Mouse (Mus musculus): ENCODE results near the gene Pole3. TPM values are rescaled to one million over a fixed set of nuclear protein-coding genes. Genes with fewer than 3 reads are reported as not detected.

Pole3 gene
- polyA plus RNA-seq, 1 experiment from 2014 or later = 55.5 TPM

DNA sequence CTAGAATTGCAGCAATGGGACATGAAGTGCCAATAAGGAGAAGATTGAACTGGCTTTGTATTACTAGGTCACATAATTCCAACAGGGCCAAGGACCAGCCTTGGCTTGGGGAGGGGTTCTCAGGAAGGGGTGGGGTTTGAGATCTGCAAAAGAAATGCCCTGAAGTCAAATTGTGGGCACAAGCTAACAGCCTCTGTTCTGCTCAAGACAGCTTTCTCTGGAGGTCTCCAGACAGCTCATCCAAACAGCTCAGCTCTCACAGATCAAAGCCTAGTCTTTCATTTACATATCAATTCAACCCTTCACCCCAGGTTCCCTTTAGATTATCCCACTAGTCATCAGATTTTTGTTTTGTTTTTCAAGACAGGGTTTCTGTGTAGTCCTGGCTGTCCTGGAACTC lies 19.9 kb upstream of the Pole3 start:
- ATAC-seq (ENCODE audit: low FRiP score, low TSS enrichment) = no peak
- no peak overlapping the region for H3K9ac ChIP-seq (ENCODE audit: low read length)
- no peak overlapping the region for H3K4me3 ChIP-seq (ENCODE audit: low read depth, low read length)
- no peak overlapping the region for H3K4me2 ChIP-seq (replicated peaks; ENCODE audit: low read depth)
- DNase-seq (ENCODE audit: low spot score) = no peak
- H3K9me3 ChIP-seq (ENCODE audit: control insufficient read depth, low read length) = no peaks in the 10 kb centered on the region
- H3K36me3 ChIP-seq (ENCODE audit: control insufficient read depth, insufficient read depth, low read length) = no peaks in the 10 kb centered on the region
- TF ChIP-seq CTCF (IDR thresholded peaks at IDR 0.05; ENCODE audit: low read depth) (no peak), EP300 (optimal IDR thresholded peaks at IDR 0.05) (no peak)
- no peak overlapping the region for H3K27ac ChIP-seq (replicated peaks)
- H3K27me3 ChIP-seq (ENCODE audit: control insufficient read depth, insufficient read depth, low read length) = no peaks in the 10 kb centered on the region
- no peaks in the 10 kb centered on the region for H3K4me1 ChIP-seq (replicated peaks; ENCODE audit: control insufficient read depth, insufficient read depth)

GRCm38 (mm10) chr4:62543782-62544181 lies 18.9 kb upstream of the Pole3 start:
- ATAC-seq (ENCODE audit: low FRiP score, low TSS enrichment) (no peak), DNase-seq (ENCODE audit: low spot score) (no peak)
- 90% methylated on average over 6 of the region's 6 CpGs for WGBS
- Histone ChIP-seq H3K9ac (ENCODE audit: low read length) (no peak overlapping the region), H3K9me3 (ENCODE audit: control insufficient read depth, low read length) (no peaks in the 10 kb centered on the region), H3K4me1 (replicated peaks; ENCODE audit: control insufficient read depth, insufficient read depth) (no peaks in the 10 kb centered on the region), H3K27ac (replicated peaks) (no peak overlapping the region), H3K4me2 (replicated peaks; ENCODE audit: low read depth) (no peak overlapping the region), H3K36me3 (ENCODE audit: control insufficient read depth, insufficient read depth, low read length) (no peaks in the 10 kb centered on the region), H3K4me3 (ENCODE audit: low read depth, low read length) (no peak overlapping the region), H3K27me3 (ENCODE audit: control insufficient read depth, insufficient read depth, low read length) (no peaks in the 10 kb centered on the region)
- no peak for TF ChIP-seq EP300 (optimal IDR thresholded peaks at IDR 0.05)
- no peak for TF ChIP-seq CTCF (IDR thresholded peaks at IDR 0.05; ENCODE audit: low read depth)

GRCm38 (mm10) chr4:62541802-62542201 lies 16.9 kb upstream of the Pole3 start:
- Histone ChIP-seq H3K27me3 (ENCODE audit: control insufficient read depth, insufficient read depth, low read length) (no peaks in the 10 kb centered on the region), H3K4me1 (replicated peaks; ENCODE audit: control insufficient read depth, insufficient read depth) (no peaks in the 10 kb centered on the region), H3K9me3 (ENCODE audit: control insufficient read depth, low read length) (no peaks in the 10 kb centered on the region), H3K9ac (ENCODE audit: low read length) (no peak overlapping the region), H3K4me3 (ENCODE audit: low read depth, low read length) (no peak overlapping the region), H3K4me2 (replicated peaks; ENCODE audit: low read depth) (no peak overlapping the region), H3K36me3 (ENCODE audit: control insufficient read depth, insufficient read depth, low read length) (no peaks in the 10 kb centered on the region), H3K27ac (replicated peaks) (no peak overlapping the region)
- DNase-seq (ENCODE audit: low spot score) (no peak), ATAC-seq (ENCODE audit: low FRiP score, low TSS enrichment) (no peak)
- 68% methylated on average over 3 of the region's 3 CpGs for WGBS
- TF ChIP-seq EP300 (optimal IDR thresholded peaks at IDR 0.05) (no peak), CTCF (IDR thresholded peaks at IDR 0.05; ENCODE audit: low read depth) (no peak)

GRCm38 (mm10) chr4:62533729-62534128 lies 8.9 kb upstream of the Pole3 start:
- Histone ChIP-seq H3K27me3 (ENCODE audit: control insufficient read depth, insufficient read depth, low read length) (no peaks in the 10 kb centered on the region), H3K9ac (ENCODE audit: low read length) (no peak overlapping the region), H3K4me3 (ENCODE audit: low read depth, low read length) (no peak overlapping the region), H3K4me1 (replicated peaks; ENCODE audit: control insufficient read depth, insufficient read depth) (no peaks in the 10 kb centered on the region), H3K27ac (replicated peaks) (no peak overlapping the region), H3K36me3 (ENCODE audit: control insufficient read depth, insufficient read depth, low read length) (no peaks in the 10 kb centered on the region), H3K9me3 (ENCODE audit: control insufficient read depth, low read length) (no peaks in the 10 kb centered on the region), H3K4me2 (replicated peaks; ENCODE audit: low read depth) (no peak overlapping the region)
- ATAC-seq (ENCODE audit: low FRiP score, low TSS enrichment) (no peak), DNase-seq (ENCODE audit: low spot score) (no peak)
- 67% methylated on average over 6 of the region's 6 CpGs for WGBS
- TF ChIP-seq EP300 (optimal IDR thresholded peaks at IDR 0.05) = no peak
- TF ChIP-seq CTCF (IDR thresholded peaks at IDR 0.05; ENCODE audit: low read depth) = no peak

GRCm38 (mm10) chr4:62527655-62528054 lies 2.8 kb upstream of the Pole3 start:
- H3K27me3 ChIP-seq (ENCODE audit: control insufficient read depth, insufficient read depth, low read length) = no peaks in the 10 kb centered on the region
- no peak overlapping the region for H3K4me2 ChIP-seq (replicated peaks; ENCODE audit: low read depth)
- no peak for ATAC-seq (ENCODE audit: low FRiP score, low TSS enrichment)

GRCm38 (mm10) chr4:62526256-62526655 lies 1.4 kb upstream of the Pole3 start:
- Histone ChIP-seq H3K4me1 (replicated peaks; ENCODE audit: control insufficient read depth, insufficient read depth) (peaks cover 2% of the 10 kb centered on the region; the same call in 1 of the 2 replicates), H3K4me3 (ENCODE audit: low read depth, low read length) (no peak overlapping the region), H3K36me3 (ENCODE audit: control insufficient read depth, insufficient read depth, low read length) (peaks cover 3% of the 10 kb centered on the region; the same call in 1 of the 2 replicates), H3K27me3 (ENCODE audit: control insufficient read depth, insufficient read depth, low read length) (no peaks in the 10 kb centered on the region), H3K4me2 (replicated peaks; ENCODE audit: low read depth) (no peak overlapping the region), H3K27ac (replicated peaks) (no peak overlapping the region), H3K9ac (ENCODE audit: low read length) (no peak overlapping the region), H3K9me3 (ENCODE audit: control insufficient read depth, low read length) (no peaks in the 10 kb centered on the region)
- 61% methylated on average over 2 of the region's 2 CpGs for WGBS
- TF ChIP-seq EP300 (optimal IDR thresholded peaks at IDR 0.05) = no peak
- DNase-seq (ENCODE audit: low spot score) = no peak
- no peak for ATAC-seq (ENCODE audit: low FRiP score, low TSS enrichment)

More at GRCm38 (mm10) chr4:62527655-62528054, 2.8 kb upstream of the Pole3 start:
- 85% methylated on average over 4 of the region's 4 CpGs for WGBS
- Histone ChIP-seq H3K27ac (replicated peaks) (no peak overlapping the region), H3K36me3 (ENCODE audit: control insufficient read depth, insufficient read depth, low read length) (no peaks in the 10 kb centered on the region), H3K9me3 (ENCODE audit: control insufficient read depth, low read length) (no peaks in the 10 kb centered on the region), H3K4me3 (ENCODE audit: low read depth, low read length) (no peak overlapping the region), H3K9ac (ENCODE audit: low read length) (no peak overlapping the region), H3K4me1 (replicated peaks; ENCODE audit: control insufficient read depth, insufficient read depth) (peaks cover 2% of the 10 kb centered on the region; the same call in 1 of the 2 replicates)
- DNase-seq (ENCODE audit: low spot score) = no peak
- TF ChIP-seq CTCF (IDR thresholded peaks at IDR 0.05; ENCODE audit: low read depth) (no peak), EP300 (optimal IDR thresholded peaks at IDR 0.05) (no peak)

All from stomach, postnatal 0 days (tissue).